Mouse (Mus musculus): ENCODE measurements at regions not wholly inside any gene's neighbourhood (a gene's known extent, or its start where the extent isn't known, plus 50 kb on each side); places are given as distances from the start of the nearest gene placed in this dataset.
"Not testable (repeated sequence)": the region's sequence is repeated elsewhere in the genome, so short reads cannot be mapped to it uniquely, and the experiment has no call there.

DNA sequence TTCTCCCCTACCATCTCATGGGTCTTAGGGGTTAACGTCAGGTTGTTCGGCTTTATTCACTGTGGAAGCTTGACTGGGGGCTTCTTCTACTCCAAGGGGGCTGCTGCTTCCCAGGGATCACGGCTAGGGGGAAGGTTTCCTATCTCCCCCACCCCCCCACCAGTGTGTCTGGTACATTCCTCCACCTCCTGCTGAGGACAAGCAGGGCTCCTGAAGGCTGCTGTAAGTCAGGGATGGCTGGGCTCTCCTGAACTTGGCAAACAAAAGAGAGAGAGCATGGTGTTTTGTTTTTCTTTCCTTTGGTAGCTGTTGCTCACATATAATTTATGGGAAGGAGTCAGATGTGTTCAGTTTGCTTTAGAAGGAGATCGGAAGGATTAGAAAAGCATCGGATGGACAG, 54.7 kb upstream of the Commd3 start:
- in situ Hi-C loops (cut with MboI, MseI), result no loop called here

DNA sequence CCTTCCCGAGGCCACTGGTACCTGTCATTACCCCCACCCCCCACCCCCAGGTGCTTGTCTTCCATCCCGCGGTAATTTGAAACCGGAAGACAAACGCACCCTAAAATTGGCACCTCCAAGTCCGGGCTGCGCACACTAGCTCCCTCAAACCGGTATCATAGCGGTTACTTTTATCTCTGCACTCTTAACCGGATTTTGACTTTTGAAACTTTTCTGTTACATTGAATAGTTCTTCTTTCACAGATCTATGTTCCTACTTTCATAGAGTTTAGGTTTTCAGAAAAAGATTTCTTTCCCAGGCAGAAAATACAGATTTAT, 62.4 kb upstream of the Commd3 start:
- in situ Hi-C loops (cut with MboI, MseI), result loop anchor here in 1 of 2 experiments (5.0 to 10.0 kb wide), 2 partner anchors 42 to 215 kb away; partner anchors contain the start of gene Dnajc1

DNA sequence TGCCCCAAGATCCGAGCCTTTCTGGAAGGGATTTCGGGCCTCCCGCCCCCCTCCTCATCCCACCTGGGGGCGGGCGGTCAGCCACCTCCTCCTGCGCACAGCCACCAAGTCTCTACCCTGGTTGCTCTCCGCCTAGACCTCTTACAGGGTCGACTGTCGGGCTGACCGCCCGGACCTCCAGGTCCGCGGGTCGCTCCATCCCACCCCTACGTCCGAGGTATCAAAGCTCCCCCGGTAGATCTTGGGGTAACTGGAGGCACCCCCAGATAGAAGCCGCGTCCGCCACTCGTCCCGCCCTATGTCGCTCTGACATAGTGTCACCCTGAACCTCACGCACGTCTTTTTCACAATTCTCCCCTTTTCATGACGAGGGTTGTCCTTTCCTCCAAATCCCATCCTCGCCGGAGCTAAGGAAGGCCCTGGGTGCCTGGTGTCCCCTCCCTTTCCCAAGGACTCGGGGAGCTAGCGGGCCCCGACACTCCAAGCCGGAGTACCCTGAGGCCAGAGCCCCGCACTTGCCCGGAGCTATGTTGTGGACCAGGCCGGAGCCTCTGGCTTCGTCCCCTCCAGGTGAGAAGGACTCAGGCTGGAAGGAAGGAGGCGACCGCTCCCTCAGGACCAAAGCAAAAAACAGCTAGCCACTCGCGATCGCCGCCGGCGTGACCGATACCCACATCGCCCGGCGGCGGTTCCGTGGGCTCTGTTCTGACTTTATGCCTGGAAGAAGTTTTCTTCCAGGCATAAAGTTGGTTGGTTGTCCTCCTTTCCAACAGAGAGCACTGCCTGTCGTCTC, 62.9 kb upstream of the Commd3 start:
- in situ Hi-C loops (cut with MboI, MseI), result loop anchor here in 1 of 2 experiments (10.0 kb wide), 1 partner anchor 214 kb away; the partner anchor contains the start of gene Dnajc1

DNA sequence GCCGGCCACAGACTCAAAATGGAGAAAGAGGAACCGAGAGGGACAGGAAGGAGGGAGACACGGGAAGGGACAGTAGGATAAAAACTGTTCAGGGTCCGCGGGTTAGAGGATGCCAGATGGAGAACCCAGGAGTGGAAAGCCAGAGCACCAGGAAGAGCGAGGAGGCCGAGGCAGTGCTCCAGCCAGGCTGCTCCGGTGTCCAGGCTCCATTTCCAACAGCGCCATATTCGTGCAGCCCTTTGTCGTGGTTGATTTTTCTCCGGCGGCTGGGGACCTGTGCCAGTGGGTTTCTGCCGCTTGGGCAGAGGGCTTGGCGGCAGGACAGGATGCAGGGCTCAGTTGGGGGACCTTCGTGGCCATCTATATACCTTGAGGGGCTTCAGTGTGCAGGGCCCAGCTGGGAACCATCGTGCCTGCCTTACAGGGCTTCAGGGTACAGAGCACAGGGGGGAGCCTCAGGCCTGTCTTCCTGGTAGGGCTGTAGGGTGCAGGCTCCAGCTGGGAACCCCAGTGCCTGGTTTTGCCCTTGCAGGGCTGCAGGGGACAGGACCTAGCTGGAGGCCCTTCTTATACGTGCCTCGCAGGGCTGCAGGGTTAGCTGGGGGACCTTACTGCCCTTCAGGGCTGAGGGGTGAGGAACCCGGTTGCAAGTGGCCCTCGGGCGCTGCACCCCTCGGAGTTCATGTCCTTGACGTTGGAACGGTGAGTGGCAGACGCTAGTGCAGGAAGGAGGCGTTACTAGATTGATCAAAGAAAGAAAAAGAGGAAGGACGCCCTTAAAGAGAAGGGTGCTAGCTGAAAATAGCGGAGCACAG, 63.7 kb upstream of the Commd3 start:
- in situ Hi-C loops (cut with MboI, MseI), result loop anchor here in 1 of 2 experiments (10.0 kb wide), 1 partner anchor 214 kb away; the partner anchor contains the start of gene Dnajc1

DNA sequence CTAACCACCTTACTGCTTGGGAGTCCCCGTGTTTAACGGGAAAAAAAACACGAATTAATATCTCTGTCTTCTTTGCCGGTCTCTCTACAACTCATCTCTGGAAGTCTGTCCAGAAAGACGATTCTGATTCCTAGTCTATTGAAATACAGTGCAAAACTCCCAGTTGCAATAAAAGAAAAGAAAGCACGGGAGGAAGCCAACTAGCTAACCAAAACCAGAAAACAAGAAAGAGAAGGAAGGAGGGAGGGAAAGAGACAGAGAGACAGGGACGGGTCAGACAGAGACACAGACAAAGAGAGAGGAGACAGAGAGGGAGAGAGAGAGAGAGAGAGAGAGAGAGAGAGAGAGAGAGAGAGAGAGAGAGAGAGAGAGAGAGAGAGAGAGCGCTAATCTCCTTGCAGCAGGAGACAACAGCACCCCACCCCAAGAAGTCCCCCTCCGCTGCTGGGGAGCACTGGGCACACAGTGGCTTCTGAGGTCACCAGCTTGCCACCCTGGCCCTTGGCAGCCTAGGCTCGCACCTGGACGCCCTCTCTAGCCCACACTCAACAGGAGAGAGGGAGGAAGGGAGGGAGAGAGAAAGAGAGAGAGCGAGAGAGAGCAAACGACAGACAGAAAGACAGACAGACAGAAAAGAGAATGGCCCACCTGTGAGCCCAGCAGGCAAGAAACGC, 64.5 kb upstream of the Commd3 start:
- in situ Hi-C loops (cut with MboI, MseI), result loop anchor here in 1 of 2 experiments (10.0 kb wide), 1 partner anchor 213 kb away; the partner anchor contains the start of gene Dnajc1

DNA sequence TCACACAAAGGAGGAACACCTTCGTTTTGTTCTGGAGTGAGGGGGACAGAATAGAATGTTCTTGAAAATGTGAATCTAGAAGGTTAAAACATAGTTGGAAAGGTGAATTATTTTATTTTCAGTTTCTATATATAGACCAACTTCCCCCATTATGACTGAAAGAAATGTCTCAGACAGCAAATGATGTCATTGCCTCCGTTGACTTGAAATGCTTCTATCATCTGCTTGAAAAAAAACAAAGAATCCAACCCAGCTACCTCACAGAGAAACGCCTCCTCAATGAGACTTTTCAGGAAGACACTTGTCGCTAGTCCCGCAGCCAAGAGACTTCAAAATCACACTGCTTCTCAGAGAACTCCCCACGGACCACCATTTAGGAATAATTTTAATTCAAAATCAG, 65.1 kb upstream of the Commd3 start:
- in situ Hi-C loops (cut with MboI, MseI), result loop anchor here in 1 of 2 experiments (10.0 kb wide), 1 partner anchor 212 kb away; the partner anchor contains the start of gene Dnajc1

DNA sequence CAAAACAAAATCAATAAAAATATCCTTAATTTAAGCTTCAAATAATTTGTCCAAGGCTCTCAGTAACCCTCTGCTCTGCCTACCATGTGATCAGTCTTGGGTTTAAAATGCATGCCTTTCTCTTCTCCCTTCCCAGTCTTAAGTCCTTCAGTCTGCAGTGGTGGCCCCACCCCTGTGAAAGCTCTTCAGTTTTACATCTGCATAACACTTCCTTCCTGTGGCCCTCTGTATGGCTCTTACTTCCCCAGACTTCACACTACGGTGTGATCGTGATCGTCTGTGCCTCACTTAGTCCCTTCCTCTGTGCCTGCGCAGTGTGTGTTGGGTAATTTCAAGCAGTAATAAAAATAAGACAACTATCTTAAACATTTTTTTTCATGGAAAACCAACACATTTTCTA, 80.0 kb upstream of the Commd3 start:
- in situ Hi-C loops (cut with MboI, MseI), result no loop called here

DNA sequence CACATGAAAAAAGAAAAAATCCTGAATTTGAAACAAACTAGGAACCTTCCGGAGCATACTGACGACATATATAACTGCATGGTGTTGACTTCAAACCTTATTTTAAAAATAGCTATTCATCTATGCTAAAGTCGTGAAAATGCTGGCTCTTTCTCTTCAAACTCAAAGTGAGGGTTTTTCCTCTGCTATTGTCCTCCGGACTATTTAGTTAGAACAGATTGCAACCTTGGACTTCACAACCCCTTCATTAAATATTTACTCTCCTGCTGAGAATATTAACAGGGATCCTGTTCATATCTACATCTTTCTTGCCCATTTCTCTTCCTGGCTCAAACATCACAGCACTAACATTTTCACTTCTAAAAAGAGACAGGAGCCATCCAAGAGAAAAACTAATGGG, 84.0 kb upstream of the Commd3 start:
- in situ Hi-C loops (cut with MboI, MseI), result no loop called here

DNA sequence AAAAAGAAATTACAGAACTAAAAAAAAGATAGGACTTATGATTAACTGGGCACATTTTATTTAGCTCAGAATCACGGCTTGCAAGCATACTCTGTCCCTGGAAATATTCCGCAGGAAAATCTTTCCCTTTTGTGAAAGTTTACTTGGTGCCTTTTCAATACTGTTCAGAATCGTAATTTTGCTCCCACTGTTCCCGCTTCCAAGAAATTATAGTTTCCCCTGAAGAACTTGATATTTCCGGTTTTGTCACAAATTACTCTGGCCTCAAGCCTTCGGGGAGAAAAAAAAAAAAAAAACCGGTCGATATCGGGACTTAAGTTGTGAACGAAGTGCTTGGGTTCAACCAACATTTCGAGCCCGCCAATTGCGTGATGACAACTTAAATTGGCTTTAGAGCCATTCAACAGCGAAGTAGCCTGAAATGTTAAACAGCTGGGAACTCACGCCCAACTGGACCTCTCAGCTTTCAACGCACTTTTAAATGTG, 84.4 kb upstream of the Commd3 start:
- in situ Hi-C loops (cut with MboI, MseI), result no loop called here

DNA sequence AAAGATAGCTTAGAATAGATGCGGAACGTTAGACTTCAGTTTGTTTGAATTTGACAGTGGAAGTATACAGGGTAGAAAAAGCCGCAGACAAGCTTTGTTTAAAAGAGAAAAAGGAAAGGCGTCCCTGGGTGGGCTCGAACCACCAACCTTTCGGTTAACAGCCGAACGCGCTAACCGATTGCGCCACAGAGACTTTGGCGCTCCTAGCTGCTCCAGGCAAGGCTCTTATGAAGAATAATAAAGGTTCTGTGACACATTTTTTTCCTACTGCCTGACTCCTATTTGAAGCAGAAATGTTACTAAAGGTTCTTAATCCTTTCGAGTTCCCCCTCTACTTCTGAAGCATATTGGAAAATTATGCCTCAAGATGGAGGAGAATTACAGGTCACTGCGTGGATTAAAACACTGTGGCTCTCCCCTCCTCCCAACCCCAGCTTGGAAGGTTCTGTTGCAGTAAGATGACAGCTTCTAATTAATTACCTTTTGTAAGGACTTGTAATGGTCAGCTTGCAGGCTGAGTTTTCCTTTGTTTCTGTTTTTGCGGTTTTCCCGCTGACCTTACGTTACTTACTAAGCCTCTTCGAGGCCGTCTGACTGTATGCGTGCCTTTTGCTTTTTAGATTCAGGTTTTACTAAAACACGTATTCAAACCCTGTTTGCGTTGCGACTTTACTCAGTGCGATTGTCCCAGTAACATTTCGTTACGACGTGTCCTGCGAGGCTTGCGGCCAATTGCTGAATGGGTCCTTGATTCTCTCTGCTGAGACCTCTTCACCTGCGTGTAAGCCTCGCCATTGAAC, 85.1 kb upstream of the Commd3 start:
- in situ Hi-C loops (cut with MboI, MseI), result no loop called here

DNA sequence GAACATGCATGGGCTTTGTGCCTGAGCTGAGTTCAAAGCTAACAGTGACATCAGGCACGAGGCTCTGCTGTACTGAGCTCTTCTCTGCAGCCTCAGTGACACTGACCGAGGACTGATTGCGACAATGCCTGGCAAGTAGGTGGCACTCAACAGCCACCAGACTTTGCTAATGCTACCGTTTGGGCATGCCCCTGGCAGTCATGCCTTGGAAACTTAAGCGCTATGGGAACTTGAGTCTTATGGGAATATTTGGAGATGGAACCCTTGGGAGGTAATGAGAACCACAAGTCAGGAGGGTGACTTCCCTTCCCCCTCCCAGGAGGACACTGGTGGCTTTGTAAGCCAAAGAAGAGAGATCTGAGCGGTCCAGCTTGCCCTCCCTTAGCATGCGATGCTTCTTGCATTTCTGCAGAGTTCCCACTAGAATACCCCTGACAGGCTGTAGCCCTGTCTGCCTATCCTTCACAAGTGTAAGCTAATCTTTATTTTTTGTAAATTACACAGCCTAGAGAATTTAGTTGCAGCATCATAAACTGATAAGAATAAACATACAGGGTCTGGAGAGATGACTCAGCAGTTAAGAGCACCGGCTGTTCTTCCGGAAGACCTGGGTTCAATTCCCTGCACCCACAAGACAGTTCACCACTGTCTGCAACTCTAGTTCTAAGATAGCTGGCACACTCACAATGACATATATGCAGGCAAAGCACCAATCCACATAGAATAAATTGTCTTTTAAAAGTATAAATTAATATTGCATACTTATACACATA, 86.4 kb upstream of the Commd3 start:
- in situ Hi-C loops (cut with MboI, MseI), result no loop called here

DNA sequence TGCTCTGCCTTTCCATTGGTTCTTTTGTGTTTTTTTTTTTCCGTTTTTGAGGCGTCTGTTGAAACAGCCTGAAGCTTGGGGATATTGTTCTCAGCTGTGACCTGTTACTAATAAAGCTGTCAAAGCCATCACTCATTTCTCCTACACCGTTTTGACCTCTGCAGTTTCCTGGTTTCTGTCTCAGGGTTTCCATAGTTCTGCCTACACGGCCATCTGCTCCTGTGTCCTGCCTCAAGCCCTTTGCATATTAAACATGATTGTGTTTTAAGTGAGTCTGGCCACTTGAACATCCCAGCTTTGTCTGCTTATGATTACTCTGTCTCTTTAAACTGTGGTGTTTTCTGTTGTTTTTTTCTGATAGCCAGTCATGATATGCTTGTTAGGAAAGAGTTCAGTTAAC, 114.1 kb upstream of the Commd3 start:
- in situ Hi-C loops (cut with MboI, MseI), result no loop called here

DNA sequence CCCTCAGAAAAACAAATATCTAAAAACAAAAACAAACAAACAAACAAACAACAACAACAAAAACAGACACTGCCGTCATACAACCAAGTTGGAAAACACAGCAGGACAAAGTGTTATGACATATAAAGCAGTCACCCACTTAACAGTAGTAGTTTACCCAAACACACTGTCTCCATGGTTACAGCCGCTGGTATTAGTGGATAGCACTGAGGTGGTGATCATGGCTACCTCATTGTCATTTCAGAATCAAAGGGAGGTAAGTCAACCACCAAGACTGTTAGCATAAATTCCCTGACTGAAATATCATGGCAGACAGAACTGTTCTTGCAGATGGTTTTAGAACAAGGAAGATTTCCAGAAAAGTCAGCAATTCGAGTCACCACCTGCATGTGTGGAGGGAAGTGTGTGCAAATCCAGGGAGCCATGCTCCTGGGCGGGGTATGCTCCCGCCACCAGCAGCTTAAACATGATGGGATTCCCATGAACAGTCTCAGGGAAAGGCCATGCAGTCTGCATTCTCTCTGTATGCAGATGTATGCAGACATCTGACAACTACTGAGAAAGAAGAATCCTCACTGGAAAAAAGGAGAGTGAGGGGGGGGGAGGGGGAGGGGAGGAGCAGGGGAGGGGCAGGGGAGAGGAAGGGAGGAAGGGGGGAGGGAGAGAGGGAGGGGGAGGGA, 124.1 kb upstream of the Commd3 start:
- in situ Hi-C loops (cut with MboI, MseI), result no loop called here

DNA sequence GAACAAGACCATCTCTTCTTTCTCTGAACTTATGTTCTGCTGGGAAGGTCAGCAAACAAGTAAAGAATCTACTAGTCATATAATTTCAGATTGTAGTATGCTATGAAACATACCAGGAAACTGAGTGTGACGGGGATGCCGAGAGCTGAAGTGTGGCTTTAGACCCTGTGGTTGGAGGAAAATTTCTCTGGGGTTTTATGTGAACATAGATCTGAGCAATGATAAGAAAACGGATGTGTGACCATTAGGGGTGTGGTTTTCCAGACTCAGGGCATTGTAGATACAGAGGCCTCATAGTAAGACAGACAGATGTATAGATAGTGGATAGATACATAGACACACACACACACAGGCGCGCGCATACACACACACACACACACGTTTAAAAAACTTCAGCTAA, 131.8 kb upstream of the Dnajc1 start:
- in situ Hi-C loops (cut with MboI, MseI), result no loop called here

DNA sequence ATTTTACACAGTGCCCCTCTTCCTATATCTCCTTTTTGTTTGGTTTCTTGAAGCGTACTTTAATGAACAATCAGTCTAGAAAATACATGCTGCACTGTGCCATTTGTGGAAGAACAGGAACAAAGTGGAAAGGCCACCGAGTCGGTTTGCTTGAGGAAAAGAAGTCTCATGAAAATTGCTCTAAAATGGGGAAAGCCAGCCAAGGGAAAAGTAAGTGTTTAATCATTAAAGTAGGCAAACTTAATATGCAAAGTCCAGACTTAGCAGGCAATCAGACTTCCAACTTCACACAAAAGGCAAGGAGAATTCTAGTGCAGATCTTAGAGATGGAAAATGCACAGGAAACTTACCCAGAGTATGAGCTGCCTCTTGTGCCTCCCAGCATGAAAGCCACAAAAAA, 131.3 kb upstream of the Dnajc1 start:
- in situ Hi-C loops (cut with MboI, MseI), result no loop called here

DNA sequence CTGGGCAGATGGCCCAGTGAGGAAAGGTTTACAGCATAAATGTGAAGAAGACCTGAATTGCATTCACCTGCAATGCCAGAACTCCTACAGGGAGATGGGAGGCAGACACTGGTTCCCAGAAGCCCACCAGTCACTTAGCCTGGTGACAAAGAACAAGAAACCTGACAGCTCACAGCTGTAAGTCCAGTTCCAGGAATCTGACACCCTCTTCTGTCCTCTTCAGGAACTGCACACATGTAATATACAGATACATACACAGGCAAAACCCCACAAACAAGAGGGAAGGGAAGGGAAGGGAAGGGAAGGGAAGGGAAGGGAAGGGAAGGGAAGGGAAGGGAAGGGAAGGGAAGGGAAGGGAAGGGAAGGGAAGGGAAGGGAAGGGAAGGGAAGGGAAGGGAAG, 120.8 kb upstream of the Dnajc1 start:
- in situ Hi-C loops (cut with MboI, MseI), result loop anchor here (5.0 to 10.0 kb wide), 3 partner anchors 69 to 139 kb away; no protein-coding TSS in a partner anchor

DNA sequence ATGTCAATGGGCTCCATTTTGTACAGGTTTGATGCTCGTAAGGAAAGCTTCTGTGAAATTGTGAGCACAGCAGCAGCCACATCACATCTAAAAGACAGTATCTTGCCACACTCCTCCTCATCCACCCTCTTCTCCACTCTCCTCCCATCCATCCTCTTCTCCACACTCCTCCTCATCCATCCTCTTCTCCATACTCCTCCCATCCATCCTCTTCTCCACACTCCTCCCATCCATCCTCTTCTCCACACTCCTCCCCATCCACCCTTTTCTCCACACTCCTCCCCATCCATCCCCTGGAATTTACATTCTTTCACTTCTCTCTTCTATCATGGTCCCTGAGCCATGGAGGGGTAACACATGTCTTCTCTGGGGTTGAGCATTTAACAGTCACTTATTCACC, 116.7 kb upstream of the Dnajc1 start:
- in situ Hi-C loops (cut with MboI, MseI), result loop anchor here in 1 of 2 experiments (10.0 kb wide), 1 partner anchor 135 kb away; no protein-coding TSS in a partner anchor

DNA sequence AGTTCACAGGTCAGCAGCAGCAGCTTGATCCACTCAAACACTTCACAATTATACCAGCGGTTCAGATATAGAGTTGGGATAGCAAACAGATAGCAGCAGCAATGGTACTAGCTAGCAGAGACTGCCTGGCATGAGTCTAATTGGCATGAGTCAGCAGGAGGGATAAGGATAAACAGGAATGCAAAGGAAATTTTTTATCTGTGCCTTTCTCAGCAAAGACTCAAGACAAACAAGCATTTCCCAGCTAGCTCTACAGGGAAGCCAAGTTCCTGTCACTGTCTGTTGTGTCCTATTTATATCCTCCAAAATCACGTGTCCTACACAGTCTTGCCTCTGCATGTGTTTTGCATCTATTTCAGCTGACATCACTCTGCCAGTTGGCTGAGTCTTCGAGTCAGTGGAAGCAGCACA, 80.7 kb upstream of the Dnajc1 start:
- in situ Hi-C loops (cut with MboI, MseI), result no loop called here

DNA sequence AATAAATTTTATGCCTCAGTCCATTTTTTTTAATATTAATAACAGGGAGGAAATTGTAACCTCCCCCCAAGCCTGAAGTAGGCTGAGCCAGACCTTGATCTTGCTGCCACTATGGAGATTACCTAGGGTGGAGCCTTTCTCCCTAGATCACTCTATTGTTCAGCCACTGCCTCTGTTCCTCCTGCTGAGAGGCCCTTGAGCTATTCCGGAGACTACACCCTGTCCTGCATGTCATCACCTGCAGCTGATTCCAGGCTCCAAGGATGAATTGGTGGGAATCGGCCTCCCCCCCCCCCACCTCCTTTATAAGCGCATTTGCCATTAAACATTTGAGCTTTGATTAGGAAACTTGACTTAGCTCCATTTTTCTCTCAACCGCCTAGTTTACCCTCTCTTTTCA, 68.3 kb upstream of the Dnajc1 start:
- in situ Hi-C loops (cut with MboI, MseI), result no loop called here

DNA sequence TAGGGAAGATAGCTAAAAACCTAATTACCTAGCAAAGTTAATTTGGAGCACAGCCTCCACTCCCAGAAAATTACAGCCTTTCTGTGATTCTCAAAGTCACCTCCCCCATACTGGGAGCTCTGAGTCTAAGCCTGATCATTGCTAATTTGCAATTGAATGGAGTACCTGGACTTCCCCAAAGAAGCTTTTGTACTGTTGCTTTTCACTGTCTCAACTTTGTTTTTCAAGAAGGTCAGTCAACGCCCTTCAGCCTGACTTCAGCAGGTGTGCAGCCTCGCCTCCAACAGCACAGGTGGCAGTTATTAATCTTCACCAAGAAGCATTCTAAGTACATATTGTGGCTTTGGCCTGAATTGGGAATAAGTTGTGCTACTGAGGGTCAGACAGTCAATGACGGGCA, 67.7 kb upstream of the Dnajc1 start:
- in situ Hi-C loops (cut with MboI, MseI), result not testable (repeated sequence)
